Mouse (Mus musculus): ENCODE measurements around the gene Serpina1e.
"Not testable (repeated sequence)": the region's sequence is repeated elsewhere in the genome, so short reads cannot be mapped to it uniquely, and the experiment has no call there.

Gene Serpina1e

DNA sequence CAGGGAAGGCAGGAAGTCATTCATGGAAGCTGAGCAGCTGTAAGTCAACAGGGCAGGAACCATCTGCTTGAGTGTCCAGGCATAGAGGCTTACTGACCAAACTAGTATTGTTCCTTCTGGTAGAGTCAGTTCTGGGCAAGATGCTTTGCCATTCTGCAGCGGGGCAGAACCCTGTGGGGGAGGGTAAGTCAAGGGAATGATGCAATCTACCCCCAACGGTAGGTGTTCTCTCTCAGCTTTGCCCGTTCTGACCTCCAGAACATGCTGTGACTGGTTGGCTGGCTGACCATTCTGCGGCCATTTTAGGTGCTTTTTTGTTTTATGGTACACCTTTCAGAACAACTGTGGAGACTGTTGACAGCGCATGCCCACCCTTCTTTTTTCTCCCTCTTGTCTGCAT, 3.6 kb upstream of the Serpina1e start:
- no peak for DNase-seq

DNA sequence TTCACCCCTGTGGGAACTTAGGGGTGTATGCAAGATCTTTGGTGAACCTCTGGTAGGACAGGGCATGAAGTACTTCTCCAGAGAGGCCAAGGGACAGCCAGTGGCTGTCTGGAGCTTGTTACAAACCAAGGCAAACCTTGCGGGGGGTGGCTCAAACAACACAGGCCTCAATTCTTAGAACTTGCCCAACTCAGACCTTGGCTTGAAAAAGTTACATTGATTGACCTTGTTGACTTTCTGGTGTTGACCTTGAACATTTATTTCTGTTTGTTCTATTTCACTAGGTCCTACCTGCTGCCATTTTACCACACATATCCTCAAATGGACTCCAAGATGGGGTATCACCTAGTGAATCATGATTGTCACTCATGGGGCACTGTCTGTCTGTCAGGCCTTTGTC, 2.9 kb upstream of the Serpina1e start:
- no peak for DNase-seq

DNA sequence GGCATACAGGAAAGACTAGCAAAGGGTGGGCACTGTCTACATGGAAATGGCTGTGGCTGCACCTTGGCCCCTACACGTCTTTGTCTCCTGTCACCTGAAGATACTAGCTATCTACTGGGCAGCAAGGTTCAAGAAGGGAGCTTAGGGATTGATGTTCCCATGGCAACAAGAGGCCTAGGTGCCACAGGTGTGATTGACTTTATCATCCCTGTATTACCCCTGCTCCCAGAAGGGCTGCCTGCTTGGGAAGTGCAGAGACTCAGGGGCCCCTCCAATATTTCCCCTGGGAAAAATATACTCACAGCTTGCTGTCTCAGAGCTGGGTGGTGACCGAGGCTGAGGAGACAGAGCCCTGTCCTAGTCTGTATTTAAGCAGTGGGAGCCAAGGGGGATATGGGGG, 2.2 kb downstream of the Serpina1e start:
- not testable (repeated sequence) for DNase-seq

GRCm38 (mm10) chr12:103952972-103953371, 5.8 kb downstream of the Serpina1e start:
- not testable (repeated sequence) for DNase-seq

DNA sequence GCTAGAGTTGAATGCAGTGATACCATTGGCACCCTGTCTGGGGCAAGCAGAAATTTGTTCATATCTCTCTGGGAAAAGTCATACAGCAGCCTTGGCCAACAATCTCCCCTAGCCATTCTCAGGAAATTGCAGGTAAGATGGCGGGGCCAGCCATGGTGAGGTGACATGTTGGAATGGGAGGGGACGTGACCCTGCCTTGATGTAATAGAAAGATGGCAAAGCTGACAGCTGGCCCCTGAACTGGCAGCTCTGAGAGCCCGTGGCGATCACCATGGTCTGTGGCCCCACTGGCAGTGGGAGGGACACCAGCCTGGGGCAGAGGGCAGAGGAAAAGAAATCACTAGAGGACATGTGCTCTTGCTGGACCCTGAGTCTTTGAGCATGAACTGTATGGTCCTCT, 12.5 kb downstream of the Serpina1e start:
- no peak for DNase-seq

GRCm38 (mm10) chr12:103909181-103909580, 49.6 kb downstream of the Serpina1e start:
- DNase-seq, result not testable (repeated sequence)

DNA sequence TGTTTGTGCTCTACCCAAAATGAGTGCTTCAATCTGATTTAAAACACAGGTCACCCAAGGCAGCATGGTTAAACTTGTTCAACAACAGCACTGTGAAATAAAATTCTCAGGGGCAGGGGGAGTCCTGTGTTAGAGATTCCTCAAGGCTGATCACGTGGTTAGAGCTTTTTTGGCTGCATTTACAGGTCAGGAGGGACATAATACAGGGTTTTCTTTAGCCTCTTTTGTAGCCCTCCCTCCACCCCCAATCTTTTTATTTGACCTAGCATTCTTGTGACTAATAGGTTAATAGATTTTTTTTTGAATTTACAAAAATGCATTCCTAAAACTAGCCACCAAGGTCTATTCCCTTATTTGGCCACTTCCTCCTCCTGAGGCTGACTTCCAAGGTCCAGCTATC, 51.0 kb downstream of the Serpina1e start:
- not testable (repeated sequence) for DNase-seq

- DNase-seq, result not testable (repeated sequence)
These were observed 53.9 kb downstream of the Serpina1e start, which contains the start of gene Serpina1c for GRCm38 (mm10) chr12:103904837-103905340. Gene Serpina1c (minus strand): TSS chr12:103904887.

GRCm38 (mm10) chr12:103901929-103902328, 56.8 kb downstream of the Serpina1e start:
- not testable (repeated sequence) for DNase-seq
